Mouse (Mus musculus) hindbrain, embryonic 14.5 days (tissue): ENCODE measurements at regions not wholly inside any gene's neighbourhood (a gene's known extent, or its start where the extent isn't known, plus 50 kb on each side); places are given as distances from the start of the nearest gene placed in this dataset.

Experiments
- ATAC-seq: fragments of 200-750 bp; cut with Nextera tagmentation; 2 replicates; pipeline ENCODE4 v1.8.0; 2017; ENCODE audit warnings: moderate number of reproducible peaks, mild to moderate bottlenecking, moderate TSS enrichment, moderate library complexity; ENCODE audit not compliant: low FRiP score
- DNase-seq: peaks from one replicate; pipeline ENCODE4 v3.0.0-alpha.2; 2015; ENCODE audit warnings: low spot score
- H3K27ac ChIP-seq: fragments of 300-500 bp; sonication (generic); 2 replicates; pipeline ENCODE4 v1.5.1; 2014; ENCODE audit warnings: mild to moderate bottlenecking, moderate library complexity
- H3K27me3 ChIP-seq: fragments of 300-500 bp; sonication (generic); 2 replicates; pipeline ENCODE4 v1.6.1; 2014; ENCODE audit warnings: mild to moderate bottlenecking, low read length, mixed read lengths; ENCODE audit not compliant: control insufficient read depth, insufficient read depth
- H3K36me3 ChIP-seq: fragments of 300-500 bp; sonication (generic); replicated peaks from 2 replicates; pipeline ENCODE4 v1.6.1; 2014; ENCODE audit not compliant: control insufficient read depth, insufficient read depth
- H3K4me1 ChIP-seq: fragments of 300-500 bp; sonication (generic); replicated peaks from 2 replicates; pipeline ENCODE4 v1.6.1; 2014; ENCODE audit warnings: antibody characterized with exemption, low read length, mixed read lengths; ENCODE audit not compliant: control insufficient read depth, insufficient read depth
- H3K4me2 ChIP-seq: fragments of 300-500 bp; sonication (generic); replicated peaks from 2 replicates; pipeline ENCODE4 v1.6.1; 2014; ENCODE audit warnings: mild to moderate bottlenecking, moderate library complexity
- H3K4me3 ChIP-seq: fragments of 300-500 bp; sonication (generic); replicated peaks from 2 replicates; pipeline ENCODE4 v1.5.1; 2014; ENCODE audit warnings: mild to moderate bottlenecking, low read length
- H3K9ac ChIP-seq: fragments of 300-500 bp; sonication (generic); 2 replicates; pipeline ENCODE4 v1.6.1; 2014
- H3K9me3 ChIP-seq: fragments of 300-500 bp; sonication (generic); 2 replicates; pipeline ENCODE4 v1.6.1; 2016; ENCODE audit warnings: low read length; ENCODE audit not compliant: control insufficient read depth
- WGBS: fragments of 180-500 bp; shearing (Covaris S2); extraction: QIAGEN DNeasy Blood & Tissue Kit; methylation state at CpG from one replicate; pipeline ENCODE4 v1.1.7; 2014; 5-methylcytosine and 5-hydroxymethylcytosine counted together

- Histone ChIP-seq H3K9me3 (no peaks in the 10 kb centered on the region), H3K4me1 (no peaks in the 10 kb centered on the region)
Observed at GRCm38 (mm10) chr2:71670882-71671281, 74.5 kb upstream of the Itga6 start.

GRCm38 (mm10) chr2:71673087-71673920 is 72.1 kb upstream of the Itga6 start:
- Histone ChIP-seq H3K9me3 (no peaks in the 10 kb centered on the region), H3K27me3 (no peaks in the 10 kb centered on the region), H3K4me1 (no peaks in the 10 kb centered on the region), H3K4me3 (no peak overlapping the region), H3K36me3 (no peaks in the 10 kb centered on the region), H3K9ac (no peak overlapping the region), H3K27ac (no peak overlapping the region), H3K4me2 (no peak overlapping the region)
- DNase-seq (no peak), ATAC-seq (no peak)
- WGBS: 74% methylated on average over 18 of the region's 18 CpGs

More at GRCm38 (mm10) chr2:71670882-71671281, 74.5 kb upstream of the Itga6 start:
- no peak overlapping the region for H3K4me2 ChIP-seq
- H3K4me3 ChIP-seq: no peak overlapping the region
- no peaks in the 10 kb centered on the region for H3K27me3 ChIP-seq
- H3K36me3 ChIP-seq: no peaks in the 10 kb centered on the region
- no peak overlapping the region for H3K9ac ChIP-seq
- no peak overlapping the region for H3K27ac ChIP-seq
- no peak for DNase-seq
- 89% methylated on average over 4 of the region's 4 CpGs for WGBS
- no peak for ATAC-seq

GRCm38 (mm10) chr2:71680746-71681145 is 64.7 kb upstream of the Itga6 start:
- Histone ChIP-seq H3K4me3 (no peak overlapping the region), H3K27ac (no peak overlapping the region), H3K9ac (no peak overlapping the region), H3K36me3 (no peaks in the 10 kb centered on the region), H3K27me3 (no peaks in the 10 kb centered on the region), H3K4me2 (no peak overlapping the region), H3K9me3 (no peaks in the 10 kb centered on the region), H3K4me1 (peaks cover 8% of the 10 kb centered on the region; the same call in 1 of the 2 replicates)
- ATAC-seq (no peak), DNase-seq (no peak)
- WGBS: 62% methylated on average over 1 of the region's 1 CpGs

- H3K4me1 ChIP-seq: peaks cover 8% of the 10 kb centered on the region; the same call in 1 of the 2 replicates
- 63% methylated on average over 4 of the region's 4 CpGs for WGBS
- DNase-seq (no peak), ATAC-seq (no peak)
- no peaks in the 10 kb centered on the region for H3K9me3 ChIP-seq
- H3K36me3 ChIP-seq: no peaks in the 10 kb centered on the region
- H3K27ac ChIP-seq: no peak overlapping the region
- no peak overlapping the region for H3K4me2 ChIP-seq
- H3K9ac ChIP-seq: no peak overlapping the region
- H3K4me3 ChIP-seq: no peak overlapping the region
- no peaks in the 10 kb centered on the region for H3K27me3 ChIP-seq
Observed at GRCm38 (mm10) chr2:71681148-71681547, 64.3 kb upstream of the Itga6 start.

- no peak overlapping the region for H3K4me2 ChIP-seq
- H3K9ac ChIP-seq: no peak overlapping the region
- no peak overlapping the region for H3K4me3 ChIP-seq
- no peaks in the 10 kb centered on the region for H3K9me3 ChIP-seq
- no peak; the same call in 1 of the 2 replicates for ATAC-seq
- H3K27ac ChIP-seq: no peak overlapping the region
- WGBS: 72% methylated on average over 4 of the region's 4 CpGs
- H3K27me3 ChIP-seq: no peaks in the 10 kb centered on the region
- no peak for DNase-seq
- H3K4me1 ChIP-seq: peaks cover 8% of the 10 kb centered on the region; the same call in 1 of the 2 replicates
- no peaks in the 10 kb centered on the region for H3K36me3 ChIP-seq
Observed at GRCm38 (mm10) chr2:71683375-71683774, 62.0 kb upstream of the Itga6 start.

- Histone ChIP-seq H3K4me2 (no peak overlapping the region), H3K9me3 (no peaks in the 10 kb centered on the region), H3K27ac (no peak overlapping the region), H3K4me1 (peaks cover 8% of the 10 kb centered on the region; the same call in 1 of the 2 replicates), H3K27me3 (no peaks in the 10 kb centered on the region), H3K9ac (no peak overlapping the region), H3K36me3 (no peaks in the 10 kb centered on the region), H3K4me3 (no peak overlapping the region)
- DNase-seq (no peak), ATAC-seq (no peak)
- WGBS: 86% methylated on average over 7 of the region's 7 CpGs
Observed at GRCm38 (mm10) chr2:71685239-71685638, 60.2 kb upstream of the Itga6 start.

GRCm38 (mm10) chr2:71689041-71689440 is 56.4 kb upstream of the Itga6 start:
- H3K9me3 ChIP-seq: no peaks in the 10 kb centered on the region
- peaks cover 9% of the 10 kb centered on the region; the same call in 1 of the 2 replicates for H3K4me1 ChIP-seq
- ATAC-seq (no peak), DNase-seq (no peak)
- no peak overlapping the region for H3K27ac ChIP-seq
- H3K9ac ChIP-seq: no peak overlapping the region
- no peak overlapping the region for H3K4me3 ChIP-seq
- no peak overlapping the region for H3K4me2 ChIP-seq
- H3K36me3 ChIP-seq: no peaks in the 10 kb centered on the region
- H3K27me3 ChIP-seq: no peaks in the 10 kb centered on the region
- 73% methylated on average over 4 of the region's 4 CpGs for WGBS

GRCm38 (mm10) chr2:71690277-71691161 is 54.9 kb upstream of the Itga6 start:
- ATAC-seq (peak; percentile 37; the same call in 1 of the 2 replicates), DNase-seq (peak; percentile 38)
- WGBS: 58% methylated on average over 27 of the region's 27 CpGs
- Histone ChIP-seq H3K9me3 (no peaks in the 10 kb centered on the region), H3K27ac (no peak overlapping the region), H3K4me3 (no peak overlapping the region), H3K27me3 (no peaks in the 10 kb centered on the region), H3K36me3 (no peaks in the 10 kb centered on the region), H3K4me2 (no peak overlapping the region), H3K4me1 (peaks cover 9% of the 10 kb centered on the region; the same call in 1 of the 2 replicates), H3K9ac (no peak overlapping the region)

GRCm38 (mm10) chr2:71694758-71695310 is 50.6 kb upstream of the Itga6 start:
- H3K27me3 ChIP-seq: no peaks in the 10 kb centered on the region
- H3K4me1 ChIP-seq: peaks cover 16% of the 10 kb centered on the region; the same call in 1 of the 2 replicates
- ATAC-seq: no peak; the same call in 1 of the 2 replicates
- no peak overlapping the region for H3K4me3 ChIP-seq
- H3K9me3 ChIP-seq: no peaks in the 10 kb centered on the region
- no peaks in the 10 kb centered on the region for H3K36me3 ChIP-seq
- no peak overlapping the region for H3K4me2 ChIP-seq
- 71% methylated on average over 6 of the region's 6 CpGs for WGBS
- no peak overlapping the region for H3K27ac ChIP-seq
- no peak for DNase-seq
- H3K9ac ChIP-seq: no peak overlapping the region
